Mouse (Mus musculus): ENCODE measurements around the gene Actl11. TPM values are rescaled to one million over a fixed set of nuclear protein-coding genes. Genes with fewer than 3 reads are reported as not detected.

The Actl11 gene
- polyA plus RNA-seq, 1 experiment from 2014 or later, result not detected

DNA sequence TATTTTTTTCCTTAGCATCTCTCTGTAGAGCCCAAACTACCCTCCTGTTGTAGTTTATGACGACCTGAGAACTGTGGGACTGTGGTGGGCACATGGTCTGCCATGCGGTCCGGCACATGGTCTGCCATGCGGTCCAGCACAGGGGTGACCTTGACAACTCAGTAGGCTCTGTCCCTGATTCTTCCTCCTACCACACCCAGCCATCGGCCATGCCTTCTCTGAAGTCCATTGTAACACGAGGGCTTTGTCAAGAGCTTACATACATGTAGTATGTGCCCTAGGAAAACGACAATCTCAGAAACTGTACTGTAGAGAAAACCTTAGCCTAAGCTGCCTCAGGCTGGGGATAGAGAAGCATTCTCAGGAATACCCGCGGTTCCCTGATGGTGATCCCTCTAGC lies 36.4 kb downstream of the Actl11 start:
- peaks cover 5% of the 10 kb centered on the region for H3K4me1 ChIP-seq (ENCODE audit: control insufficient read depth, low read depth, low read length)
- peaks cover 24% of the 10 kb centered on the region for H3K36me3 ChIP-seq (ENCODE audit: control insufficient read depth, insufficient read depth)
- no peaks in the 10 kb centered on the region for H3K27me3 ChIP-seq (ENCODE audit: control insufficient read depth, insufficient read depth, low read depth, low read length)
- H3K9ac ChIP-seq (ENCODE audit: low read depth, low read length), result no peak overlapping the region
- no peak overlapping the region for H3K4me2 ChIP-seq (ENCODE audit: low read depth, low read length)
- ATAC-seq (ENCODE audit: low read depth), result no peak
- no peak overlapping the region for H3K4me3 ChIP-seq (ENCODE audit: low read depth, low read length)
- no peak overlapping the region for H3K27ac ChIP-seq (ENCODE audit: low read length)
- no peaks in the 10 kb centered on the region for H3K9me3 ChIP-seq (replicated peaks; ENCODE audit: control insufficient read depth, low read length)
- 88% methylated on average over 9 of the region's 9 CpGs for WGBS (ENCODE audit: insufficient replicate concordance)

- WGBS (ENCODE audit: insufficient replicate concordance), result 46% methylated on average over 10 of the region's 10 CpGs
- Histone ChIP-seq H3K4me3 (ENCODE audit: low read depth, low read length) (no peak overlapping the region), H3K36me3 (ENCODE audit: control insufficient read depth, insufficient read depth) (peaks cover 7% of the 10 kb centered on the region), H3K4me2 (ENCODE audit: low read depth, low read length) (no peak overlapping the region), H3K4me1 (ENCODE audit: control insufficient read depth, low read depth, low read length) (peaks cover 20% of the 10 kb centered on the region), H3K27ac (ENCODE audit: low read length) (0 out of 2 replicates have a peak overlapping the region, but pooled peaks have one; percentile 32), H3K9me3 (replicated peaks; ENCODE audit: control insufficient read depth, low read length) (no peaks in the 10 kb centered on the region), H3K27me3 (ENCODE audit: control insufficient read depth, insufficient read depth, low read depth, low read length) (no peaks in the 10 kb centered on the region), H3K9ac (ENCODE audit: low read depth, low read length) (no peak overlapping the region)
- ATAC-seq (ENCODE audit: low read depth), result no peak
These were observed 38.4 kb downstream of the Actl11 start for GRCm38 (mm10) chr9:107966676-107967075.

GRCm38 (mm10) chr9:107967437-107967836 lies 39.2 kb downstream of the Actl11 start:
- Histone ChIP-seq H3K36me3 (ENCODE audit: control insufficient read depth, insufficient read depth) (peaks cover 7% of the 10 kb centered on the region), H3K9me3 (replicated peaks; ENCODE audit: control insufficient read depth, low read length) (no peaks in the 10 kb centered on the region), H3K4me3 (ENCODE audit: low read depth, low read length) (no peak overlapping the region), H3K9ac (ENCODE audit: low read depth, low read length) (no peak overlapping the region), H3K27ac (ENCODE audit: low read length) (no peak overlapping the region), H3K4me1 (ENCODE audit: control insufficient read depth, low read depth, low read length) (peaks cover 27% of the 10 kb centered on the region), H3K4me2 (ENCODE audit: low read depth, low read length) (no peak overlapping the region), H3K27me3 (ENCODE audit: control insufficient read depth, insufficient read depth, low read depth, low read length) (no peaks in the 10 kb centered on the region)
- ATAC-seq (ENCODE audit: low read depth), result no peak
- 81% methylated on average over 6 of the region's 6 CpGs for WGBS (ENCODE audit: insufficient replicate concordance)

- Histone ChIP-seq H3K4me1 (ENCODE audit: control insufficient read depth, low read depth, low read length) (peaks cover 38% of the 10 kb centered on the region), H3K36me3 (ENCODE audit: control insufficient read depth, insufficient read depth) (peaks cover 7% of the 10 kb centered on the region), H3K4me3 (ENCODE audit: low read depth, low read length) (no peak overlapping the region), H3K9ac (ENCODE audit: low read depth, low read length) (no peak overlapping the region), H3K4me2 (ENCODE audit: low read depth, low read length) (no peak overlapping the region), H3K27ac (ENCODE audit: low read length) (no peak overlapping the region), H3K27me3 (ENCODE audit: control insufficient read depth, insufficient read depth, low read depth, low read length) (no peaks in the 10 kb centered on the region), H3K9me3 (replicated peaks; ENCODE audit: control insufficient read depth, low read length) (no peaks in the 10 kb centered on the region)
- 85% methylated on average over 7 of the region's 7 CpGs for WGBS (ENCODE audit: insufficient replicate concordance)
- ATAC-seq (ENCODE audit: low read depth), result no peak
These were observed 40.3 kb downstream of the Actl11 start for GRCm38 (mm10) chr9:107968531-107968930.

DNA sequence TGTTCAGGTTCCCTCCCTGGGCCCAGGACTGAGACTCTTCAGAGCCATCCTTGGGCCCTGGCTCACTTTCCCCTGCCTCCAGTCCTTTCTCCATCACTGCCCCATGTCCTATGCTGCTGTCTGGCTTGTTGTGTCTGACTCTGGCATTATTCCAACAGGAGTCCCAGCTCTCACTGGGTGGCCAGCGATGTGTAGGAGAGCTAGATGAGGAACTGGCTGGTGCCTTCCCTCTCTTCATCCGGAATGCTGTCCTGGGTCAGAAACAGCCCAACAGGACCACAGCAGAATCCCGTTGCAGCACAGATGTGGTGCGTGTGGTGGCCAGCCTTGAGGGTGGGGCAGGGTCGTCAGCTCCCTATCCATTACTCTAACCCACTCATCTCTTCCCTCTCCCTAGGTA lies 42.0 kb downstream of the Actl11 start:
- Histone ChIP-seq H3K9me3 (replicated peaks; ENCODE audit: control insufficient read depth, low read length) (no peaks in the 10 kb centered on the region), H3K9ac (ENCODE audit: low read depth, low read length) (no peak overlapping the region), H3K27me3 (ENCODE audit: control insufficient read depth, insufficient read depth, low read depth, low read length) (no peaks in the 10 kb centered on the region), H3K4me2 (ENCODE audit: low read depth, low read length) (no peak overlapping the region), H3K27ac (ENCODE audit: low read length) (no peak overlapping the region; the same call in 1 of the 2 replicates), H3K4me3 (ENCODE audit: low read depth, low read length) (no peak overlapping the region), H3K36me3 (ENCODE audit: control insufficient read depth, insufficient read depth) (no peaks in the 10 kb centered on the region; the same call in none of the 2 replicates), H3K4me1 (ENCODE audit: control insufficient read depth, low read depth, low read length) (peaks cover 46% of the 10 kb centered on the region)
- ATAC-seq (ENCODE audit: low read depth), result no peak
- WGBS (ENCODE audit: insufficient replicate concordance), result 91% methylated on average over 5 of the region's 5 CpGs

GRCm38 (mm10) chr9:107971690-107972541 lies 43.6 kb downstream of the Actl11 start:
- H3K4me3 ChIP-seq (ENCODE audit: low read depth, low read length), result peak overlapping the region; percentile 7; the same call in 1 of the 2 replicates
- ATAC-seq (ENCODE audit: low read depth), result peak; percentile 84
- H3K9me3 ChIP-seq (replicated peaks; ENCODE audit: control insufficient read depth, low read length), result no peaks in the 10 kb centered on the region
- H3K27me3 ChIP-seq (ENCODE audit: control insufficient read depth, insufficient read depth, low read depth, low read length), result no peaks in the 10 kb centered on the region
- peak overlapping the region; percentile 46 for H3K4me2 ChIP-seq (ENCODE audit: low read depth, low read length)
- 15% methylated on average over 8 of the region's 8 CpGs for WGBS (ENCODE audit: insufficient replicate concordance)
- peaks cover 56% of the 10 kb centered on the region for H3K4me1 ChIP-seq (ENCODE audit: control insufficient read depth, low read depth, low read length)
- peak overlapping the region; percentile 99 for H3K27ac ChIP-seq (ENCODE audit: low read length)
- H3K9ac ChIP-seq (ENCODE audit: low read depth, low read length), result peak overlapping the region; percentile 51
- H3K36me3 ChIP-seq (ENCODE audit: control insufficient read depth, insufficient read depth), result no peaks in the 10 kb centered on the region; the same call in none of the 2 replicates

DNA sequence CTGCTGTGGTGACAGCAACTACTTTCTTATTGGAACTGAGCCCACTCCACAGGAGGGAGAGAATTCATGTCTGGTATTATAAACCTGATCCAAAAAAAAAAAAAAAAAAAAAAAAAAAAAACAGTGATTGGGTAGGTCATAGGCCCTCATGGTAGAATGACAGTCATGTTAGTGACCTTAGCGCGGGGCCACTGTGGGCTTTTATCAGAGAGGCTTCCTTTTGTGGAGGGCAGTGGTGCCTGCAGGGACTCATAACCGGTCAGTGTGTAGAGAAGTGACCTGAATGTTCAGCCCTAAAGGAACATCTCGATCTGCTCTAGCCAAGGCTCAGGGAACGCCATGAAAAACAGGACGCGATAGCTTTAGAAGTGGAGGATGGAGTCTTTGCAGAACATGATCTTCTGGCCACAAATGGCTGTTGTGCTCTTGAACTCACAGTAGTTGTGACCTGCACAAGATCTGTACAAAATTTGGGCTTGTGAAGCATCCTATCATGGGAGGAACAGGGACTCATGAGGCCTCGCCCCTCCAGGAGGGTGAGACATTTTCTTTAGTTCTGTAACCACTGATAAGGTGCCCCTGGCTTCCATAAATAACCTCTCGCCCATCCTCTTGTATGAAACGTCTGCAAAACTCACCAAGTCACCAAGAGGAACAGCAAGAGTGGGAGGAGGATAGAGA lies 46.4 kb downstream of the Actl11 start:
- Histone ChIP-seq H3K36me3 (ENCODE audit: control insufficient read depth, insufficient read depth) (peaks cover 24% of the 10 kb centered on the region), H3K4me3 (ENCODE audit: low read depth, low read length) (peak overlapping the region; percentile 74)
- ATAC-seq (ENCODE audit: low read depth), result peak; percentile 72

DNA sequence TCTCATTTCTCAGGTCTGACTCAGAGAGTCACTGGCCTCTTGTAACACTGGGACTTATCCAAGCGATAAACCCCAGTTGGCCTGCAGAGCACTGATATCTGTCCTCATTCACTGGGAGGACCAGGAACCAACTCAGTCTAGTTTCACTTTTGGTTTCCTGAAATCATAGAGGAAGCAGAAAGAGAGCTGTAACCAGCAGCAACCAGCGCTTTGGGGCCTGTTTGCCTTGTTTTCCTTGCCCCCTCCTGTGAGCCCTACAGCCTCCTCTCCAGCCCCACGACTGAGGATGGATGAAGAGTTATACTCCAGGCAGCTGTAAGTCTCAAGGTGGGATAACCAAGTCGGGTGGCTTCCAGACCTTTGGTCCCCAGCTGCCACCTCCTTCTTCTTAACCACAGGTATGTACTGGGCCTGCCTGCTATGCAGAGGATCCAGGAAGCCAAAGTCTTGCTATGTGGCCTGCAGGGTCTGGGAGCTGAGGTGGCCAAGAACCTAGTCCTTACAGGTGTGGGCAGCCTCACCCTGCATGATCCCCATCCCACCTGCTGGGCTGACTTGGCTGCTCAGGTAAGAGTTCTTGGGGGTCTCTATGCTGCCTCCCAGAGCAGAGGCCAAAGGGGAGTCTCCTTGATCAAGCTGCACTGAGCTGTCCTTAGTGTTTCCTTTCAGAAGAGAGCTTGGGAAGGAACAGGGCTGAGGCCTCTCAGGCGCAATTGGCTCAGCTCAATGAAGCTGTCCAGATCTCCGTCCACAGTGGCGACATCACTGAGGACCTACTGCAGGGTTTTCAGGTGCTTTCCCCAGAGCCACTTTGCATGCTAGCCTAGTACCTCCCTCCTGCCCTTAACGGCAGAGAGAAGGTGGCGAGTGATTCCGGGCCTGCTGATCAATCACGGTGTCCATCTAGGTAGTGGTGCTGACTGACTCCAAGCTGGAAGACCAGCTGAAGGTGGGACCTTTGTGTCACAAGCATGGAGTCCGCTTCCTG lies 47.4 kb downstream of the Actl11 start, which contains the start of gene Uba7:
Gene Uba7, plus strand, starts transcription at position 107 of the 988 bp plus-strand sequence.
- H3K27me3 ChIP-seq (ENCODE audit: control insufficient read depth, insufficient read depth, low read depth, low read length), result no peaks in the 10 kb centered on the region
- peak within 1 kb of the TSS; percentile 82 for H3K4me2 ChIP-seq (ENCODE audit: low read depth, low read length)
- H3K9me3 ChIP-seq (replicated peaks; ENCODE audit: control insufficient read depth, low read length), result no peaks in the 10 kb centered on the region
- H3K9ac ChIP-seq (ENCODE audit: low read depth, low read length), result peak within 1 kb of the TSS; percentile 86
- H3K4me1 ChIP-seq (ENCODE audit: control insufficient read depth, low read depth, low read length), result peaks cover 81% of the 10 kb centered on the region
- H3K27ac ChIP-seq (ENCODE audit: low read length), result peak within 1 kb of the TSS; percentile 99
- 38% methylated on average over 12 of the region's 12 CpGs for WGBS (ENCODE audit: insufficient replicate concordance)
- peaks cover 35% of the 10 kb centered on the region for H3K36me3 ChIP-seq (ENCODE audit: control insufficient read depth, insufficient read depth)
- ATAC-seq (ENCODE audit: low read depth), result peak; percentile 79
- peak within 1 kb of the TSS; percentile 74 for H3K4me3 ChIP-seq (ENCODE audit: low read depth, low read length)

More for the DNA sequence above, 46.4 kb downstream of the Actl11 start:
- H3K27me3 ChIP-seq (ENCODE audit: control insufficient read depth, insufficient read depth, low read depth, low read length), result no peaks in the 10 kb centered on the region
- H3K27ac ChIP-seq (ENCODE audit: low read length), result peak overlapping the region; percentile 99
- peak overlapping the region; percentile 82 for H3K4me2 ChIP-seq (ENCODE audit: low read depth, low read length)
- WGBS (ENCODE audit: insufficient replicate concordance), result 20% methylated on average over 10 of the region's 10 CpGs
- H3K4me1 ChIP-seq (ENCODE audit: control insufficient read depth, low read depth, low read length), result peaks cover 76% of the 10 kb centered on the region
- no peaks in the 10 kb centered on the region for H3K9me3 ChIP-seq (replicated peaks; ENCODE audit: control insufficient read depth, low read length)
- H3K9ac ChIP-seq (ENCODE audit: low read depth, low read length), result peak overlapping the region; percentile 86
